In the genomic region with DNA sequence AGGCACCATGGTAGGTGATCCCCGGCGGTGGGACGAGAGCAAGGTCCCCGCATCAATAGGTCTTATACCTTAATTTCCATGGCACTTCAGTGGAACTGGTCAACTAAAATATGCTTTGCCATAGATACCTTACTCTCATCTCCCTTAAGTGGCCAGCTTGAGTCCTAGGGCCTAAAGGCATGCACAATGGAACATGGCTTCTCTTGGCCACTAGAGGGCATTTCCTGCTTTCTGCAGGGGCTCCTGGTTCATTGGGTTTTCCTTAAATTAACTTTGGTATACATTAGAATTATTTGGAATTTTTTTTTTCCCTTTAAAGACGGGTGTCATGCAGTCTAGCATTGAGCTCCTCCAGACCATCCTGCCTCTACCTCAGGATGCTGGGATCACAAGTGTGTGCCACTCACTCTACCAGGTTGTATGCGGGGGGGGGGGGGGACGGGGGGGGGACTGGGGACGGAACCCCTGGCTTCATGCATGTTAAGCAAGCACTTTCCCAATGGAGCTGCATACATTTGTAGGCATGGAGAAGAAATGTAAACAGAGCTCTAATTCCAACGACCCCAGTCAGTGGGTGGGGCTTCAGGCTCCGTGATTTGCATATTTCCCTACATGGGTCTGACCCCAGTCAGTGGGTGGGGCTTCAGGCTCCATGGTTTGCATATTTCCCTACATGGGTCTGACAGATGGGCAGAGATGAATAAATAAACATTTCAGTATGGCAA, we compare ENCODE assay signal across 8 mouse cellular contexts.
DNase-seq lines count a peak whose midpoint lies in the region; ATAC-seq and TF ChIP-seq lines count a peak whose summit lies in the region.

No protein-coding gene starts in this region.

- no peak overlapping the region for H3K27ac ChIP-seq in left cerebral cortex, adult 2 months
- H3K27ac ChIP-seq in cortical plate, adult 2 months (ENCODE audit: insufficient read depth, low read length) = no peak overlapping the region
- H3K27ac ChIP-seq in lung, embryonic 15.5 days = no peak overlapping the region

- peak; percentile 47 for ATAC-seq in lung, embryonic 15.5 days (ENCODE audit: borderline replicate concordance, extremely low read depth, low FRiP score, low TSS enrichment)

- peak; percentile 87 for TF ChIP-seq CTCF in left cerebral cortex, adult 2 months (IDR thresholded peaks at IDR 0.05)
- TF ChIP-seq CTCF in cortical plate, adult 2 months (IDR thresholded peaks at IDR 0.05; ENCODE audit: extremely low read depth, insufficient read depth, low read length) = peak; percentile 80; the same call in 1 of the 2 replicates

- H3K4me1 ChIP-seq in cortical plate, adult 2 months (ENCODE audit: control insufficient read depth, insufficient read depth, low read length) = no peaks in the 10 kb centered on the region
- H3K4me1 ChIP-seq in lung, embryonic 15.5 days = peaks cover 32% of the 10 kb centered on the region

- H3K27me3 ChIP-seq in lung, embryonic 15.5 days = no peaks in the 10 kb centered on the region

- H3K36me3 ChIP-seq in lung, embryonic 15.5 days = no peaks in the 10 kb centered on the region

- intact Hi-C loops in left cerebral cortex, adult 2 months (cut with DNase I) = loop anchor here (1.0 kb wide), 1 partner anchor 161 kb away; no protein-coding TSS in a partner anchor

- H3K9ac ChIP-seq in lung, embryonic 15.5 days = no peak overlapping the region

- no peaks in the 10 kb centered on the region for H3K9me3 ChIP-seq in lung, embryonic 15.5 days

- H3K4me3 ChIP-seq in left cerebral cortex, adult 2 months = no peak overlapping the region
- H3K4me3 ChIP-seq in cortical plate, adult 2 months (ENCODE audit: insufficient read depth, low read length) = no peak overlapping the region
- H3K4me3 ChIP-seq in lung, embryonic 15.5 days = no peak overlapping the region

- TF ChIP-seq POLR2A in cortical plate, adult 2 months (IDR thresholded peaks at IDR 0.05; ENCODE audit: extremely low read depth, insufficient read depth, low read length) = no peak

- DNase-seq in left cerebral cortex, adult 2 months (ENCODE audit: extremely low spot score in 1 of 2, low spot score in 2 of 2) = peak; percentile 18 to 35
- no peak for DNase-seq in left cerebral cortex, adult 11 months (ENCODE audit: low spot score)
- peak; percentile 26 for DNase-seq in MEL-GATA-1-ER (ENCODE audit: extremely low read depth, low read depth)
- DNase-seq in induced T-regulatory cell, adult 2 months (ENCODE audit: low read depth) = peak; percentile 63
- DNase-seq in right cerebral cortex, postnatal 4 days = peak; percentile 11
- DNase-seq in urinary bladder, adult 2 months (ENCODE audit: low spot score) = no peak

- 58% methylated on average over 10 of the region's 10 CpGs for WGBS in lung, embryonic 15.5 days

- H3K4me2 ChIP-seq in lung, embryonic 15.5 days = no peak overlapping the region

Comparison
In these comparisons a context has a peak if more than half of its experiments do, and no peak if none do; other contexts are left out.
1. DNase-seq: peak in left cerebral cortex, adult 2 months (2 of 2), MEL-GATA-1-ER (single experiment), induced T-regulatory cell, adult 2 months (single experiment) and right cerebral cortex, postnatal 4 days (single experiment); none in left cerebral cortex, adult 11 months (single experiment) and urinary bladder, adult 2 months (single experiment).